Mouse (Mus musculus): ENCODE measurements around the gene Phf8.

DNA sequence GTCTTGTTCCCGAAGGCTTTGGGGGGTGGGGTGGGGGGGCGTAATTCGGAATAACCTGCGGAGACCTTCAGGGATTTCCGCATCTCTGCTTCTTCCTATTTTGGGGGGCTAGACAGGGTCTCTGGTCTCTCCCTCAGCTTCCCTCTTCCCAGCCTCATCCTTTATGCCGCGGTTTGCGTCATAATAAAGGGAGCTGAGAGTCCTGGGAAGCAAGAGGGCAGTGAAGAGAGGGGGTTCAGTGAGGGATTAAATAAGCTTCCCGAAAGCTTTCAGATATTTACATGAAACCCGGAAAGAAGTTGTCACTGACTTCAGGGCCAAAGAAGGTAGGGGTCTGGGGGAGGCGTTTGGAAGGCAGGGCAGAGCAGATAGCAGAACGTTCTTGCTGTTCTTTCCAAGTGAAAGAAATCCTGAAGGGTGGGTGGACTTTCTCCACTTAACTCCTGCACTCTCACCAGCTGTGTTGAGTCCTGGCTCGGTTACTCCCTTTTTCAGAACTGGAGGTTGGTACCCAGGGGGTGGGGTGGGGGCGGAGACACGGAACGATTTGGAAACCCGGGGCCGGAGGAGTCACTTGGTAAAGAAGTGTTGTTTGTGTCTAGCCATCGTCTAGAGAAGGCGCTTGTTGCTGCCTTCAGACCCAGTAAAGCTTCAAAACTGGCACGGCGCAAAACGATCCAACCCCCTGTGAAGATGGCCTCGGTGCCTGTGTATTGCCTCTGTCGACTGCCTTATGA, 1.5 kb downstream of the Phf8 start:
- TF ChIP-seq POLR2A (IDR thresholded peaks at IDR 0.05; ENCODE audit: insufficient read depth, low read length) (no peak), CTCF (IDR thresholded peaks at IDR 0.05; ENCODE audit: low read depth, low read length) (no peak)

All from ES-Bruce4 (cell line).